Mouse (Mus musculus): ENCODE data around the gene Xdh.

GRCm38 (mm10) chr17:73952103-73952521 is 2.1 kb upstream of the Xdh start:
- no peak for TF ChIP-seq CTCF (IDR thresholded peaks at IDR 0.05 in 2 of 3, conservative IDR thresholded peaks at IDR 0.05 in 1 of 3; ENCODE audit: control insufficient read depth in 1 of 3, insufficient read depth in 1 of 3, low read depth in 2 of 3, low read length in 3 of 3, poor library complexity in 1 of 3, severe bottlenecking in 1 of 3)
- no peak for TF ChIP-seq GATA1 (IDR thresholded peaks at IDR 0.05; ENCODE audit: low read depth, low read length)
- TF ChIP-seq MXI1 (IDR thresholded peaks at IDR 0.05; ENCODE audit: low read depth, low read length), result no peak
- no peak for TF ChIP-seq POLR2A (IDR thresholded peaks at IDR 0.05; ENCODE audit: control insufficient read depth in 1 of 2, insufficient read depth in 1 of 2, low read depth in 1 of 2, low read length in 2 of 2, poor library complexity in 1 of 2)
